Mouse (Mus musculus): ENCODE measurements around the gene Fam189a1.

DNA sequence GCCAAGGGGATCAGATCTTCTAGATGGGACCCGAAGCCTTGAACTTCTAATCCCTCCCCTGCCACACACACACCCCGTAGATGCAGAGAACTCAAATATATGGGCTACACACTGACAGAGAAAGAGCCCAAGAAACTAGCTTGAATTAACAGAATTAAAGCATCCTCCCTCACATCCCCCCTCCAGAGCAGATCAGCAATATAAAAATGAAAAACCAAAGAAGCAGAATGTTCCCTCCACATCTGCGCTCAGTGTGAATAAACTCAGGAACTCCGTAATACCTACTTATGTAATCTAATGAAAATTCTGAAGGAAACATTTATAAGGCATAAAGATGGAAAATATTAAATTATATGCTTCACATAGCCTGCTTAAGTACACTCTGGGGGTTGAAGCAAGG is 80.2 kb downstream of the Fam189a1 start:
- TF ChIP-seq POLR2A (IDR thresholded peaks at IDR 0.05; ENCODE audit: borderline replicate concordance, low read depth, low read length), result no peak
- TF ChIP-seq CTCF (IDR thresholded peaks at IDR 0.05; ENCODE audit: low read depth, low read length), result no peak

All from bone marrow macrophage, adult 2 months (primary cell).